Mouse (Mus musculus) ES-E14 (cell line): Measurements from ENCODE around the gene Celsr1. TPM values are rescaled to one million over a fixed set of nuclear protein-coding genes. Genes with fewer than 3 reads are reported as not detected.

Experiments used
- DNase-seq: peaks from one replicate; pipeline ENCODE4 v3.0.0-alpha.2; 2013; ENCODE audit warnings: low read depth, low spot score
- H3K27ac ChIP-seq: 2 replicates; pipeline ENCODE4 v1.5.1; 2012; ENCODE audit warnings: low read depth, mild to moderate bottlenecking, low read length, moderate library complexity, mixed read lengths; ENCODE audit not compliant: poor library complexity, insufficient read depth, severe bottlenecking
- H3K36me3 ChIP-seq: 2 replicates; pipeline ENCODE4 v1.6.1; 2012; ENCODE audit warnings: mild to moderate bottlenecking, low read length, moderate library complexity, mixed read lengths; ENCODE audit not compliant: control insufficient read depth, poor library complexity, insufficient read depth, severe bottlenecking
- H3K4me1 ChIP-seq, 2 experiments: fragments of 150-350 bp in 1 of 2; sonication (generic) in 1 of 2; 2 replicates each; pipeline ENCODE4 v1.6.1; 2012; ENCODE audit warnings: low read length in 2 of 2, mild to moderate bottlenecking in 1 of 2, mixed read lengths in 1 of 2; ENCODE audit not compliant: control insufficient read depth in 2 of 2, insufficient read depth in 2 of 2, poor library complexity in 1 of 2
- H3K4me3 ChIP-seq, 2 experiments: fragments of 150-350 bp in 1 of 2; sonication (generic) in 1 of 2; 2 replicates each; pipeline ENCODE4 v1.5.1; 2012; ENCODE audit warnings: low read length in 2 of 2, low read depth in 1 of 2, mild to moderate bottlenecking in 1 of 2, mixed read lengths in 1 of 2; ENCODE audit not compliant: insufficient read depth in 1 of 2, poor library complexity in 1 of 2, severe bottlenecking in 1 of 2
- H3K9ac ChIP-seq: 2 replicates; pipeline ENCODE4 v1.6.1; 2012; ENCODE audit warnings: low read depth, mild to moderate bottlenecking, low read length, mixed read lengths; ENCODE audit not compliant: poor library complexity, insufficient read depth, severe bottlenecking
- H3K9me3 ChIP-seq: fragments of 150-350 bp; sonication (generic); 2 replicates; pipeline ENCODE4 v1.6.1; 2012; ENCODE audit warnings: low read depth, mild to moderate bottlenecking, low read length; ENCODE audit not compliant: control insufficient read depth, insufficient read depth
- CHD2 ChIP-seq: IDR thresholded peaks from 2 replicates; pipeline ENCODE4 v1.6.1; 2014; ENCODE audit warnings: mild to moderate bottlenecking, low read depth, low read length, inconsistent platforms
- HCFC1 ChIP-seq: IDR thresholded peaks from 2 replicates; pipeline ENCODE4 v1.6.1; 2012; ENCODE audit warnings: low read length, inconsistent platforms, borderline replicate concordance; ENCODE audit not compliant: insufficient read depth
- MAFK ChIP-seq: IDR thresholded peaks from 2 replicates; pipeline ENCODE4 v1.6.1; 2014; ENCODE audit warnings: mild to moderate bottlenecking, low read depth, low read length, inconsistent platforms; ENCODE audit not compliant: insufficient read depth
- ZC3H11A ChIP-seq: IDR thresholded peaks from 2 replicates; pipeline ENCODE4 v1.6.1; 2012; ENCODE audit warnings: low read depth, mild to moderate bottlenecking, inconsistent platforms, low read length, borderline replicate concordance
- ZNF384 ChIP-seq: IDR thresholded peaks from 2 replicates; pipeline ENCODE4 v1.6.1; 2012; ENCODE audit warnings: low read depth, low read length, inconsistent platforms
- in situ Hi-C, 2 experiments: fragments of 600-800 bp; cut with MboI; formaldehyde crosslinking; loops; one replicate each; pipeline ENCODE4 v1.15.1; 2025; ENCODE audit warnings: low sequenced_read_pairs in 2 of 2, inconsistent platforms in 1 of 2; ENCODE audit not compliant: unreplicated experiment in 2 of 2
- total RNA-seq: library from RNA; depleted of rRNA; stranded (reverse); fragments of 300-350 nt; gene quantifications from 2 replicates; pipeline ENCODE4 v1.2.3, GENCODE M21; 2012; rRNA removed

Gene Celsr1
- total RNA-seq = 12.6 and 40.3 TPM in 2 replicates

DNA sequence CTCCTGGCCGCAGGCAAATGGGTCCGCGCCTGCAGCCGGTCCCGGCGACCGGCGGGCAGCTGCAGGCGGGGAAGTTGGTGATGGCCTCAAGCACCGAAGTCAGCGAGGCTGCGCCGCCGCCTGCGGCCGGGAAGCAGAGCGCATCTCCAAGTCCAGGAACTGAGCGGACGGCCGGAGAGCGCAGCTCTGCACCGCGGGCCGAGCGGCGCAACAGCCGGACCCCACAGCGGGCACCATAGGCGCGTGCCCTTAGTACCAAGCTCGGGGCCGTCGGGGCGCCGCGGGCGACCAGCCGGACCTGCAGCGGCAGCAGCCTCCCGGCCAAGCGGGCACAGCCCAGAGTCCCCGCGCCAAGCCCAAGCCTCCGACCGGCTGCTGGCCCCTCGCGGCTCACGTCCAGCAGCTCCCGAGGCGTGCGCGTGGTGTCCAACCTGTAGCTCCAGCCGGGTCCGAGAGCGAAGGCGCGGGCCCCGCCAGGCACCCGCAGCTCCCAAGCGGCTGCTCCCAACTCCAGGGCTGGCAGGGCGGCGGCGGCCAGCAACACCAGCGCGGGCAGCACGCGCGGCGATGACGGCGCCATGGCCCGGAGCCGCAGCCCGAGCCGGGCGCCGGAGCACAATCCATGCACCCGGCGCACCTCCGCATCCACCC, at the start of gene Celsr1:
Gene Celsr1 (minus strand): TSS at position 587 of the 651 bp plus-strand sequence.
- TF ChIP-seq MAFK = no peak
- TF ChIP-seq ZNF384 = no peak
- TF ChIP-seq ZC3H11A = no peak
- no peak for TF ChIP-seq CHD2
- no peak for TF ChIP-seq HCFC1
- Histone ChIP-seq H3K36me3 (peaks cover 7% of the 10 kb centered on the region; the same call in 1 of the 2 replicates), H3K9ac (peak within 1 kb of the TSS; percentile 82), H3K9me3 (no peaks in the 10 kb centered on the region), H3K27ac (no peak within 1 kb of the TSS; the same call in 1 of the 2 replicates), H3K4me3 (peak within 1 kb of the TSS; percentile 83 to 92), H3K4me1 (peaks cover 0 to 22% of the 10 kb centered on the region in 2 experiments; a peak in 1 of 4 replicates)
- no peak for DNase-seq
- in situ Hi-C loops = loop anchor here in 1 of 2 experiments (10.0 kb wide), 1 partner anchor 119 kb away; no protein-coding TSS in a partner anchor

DNA sequence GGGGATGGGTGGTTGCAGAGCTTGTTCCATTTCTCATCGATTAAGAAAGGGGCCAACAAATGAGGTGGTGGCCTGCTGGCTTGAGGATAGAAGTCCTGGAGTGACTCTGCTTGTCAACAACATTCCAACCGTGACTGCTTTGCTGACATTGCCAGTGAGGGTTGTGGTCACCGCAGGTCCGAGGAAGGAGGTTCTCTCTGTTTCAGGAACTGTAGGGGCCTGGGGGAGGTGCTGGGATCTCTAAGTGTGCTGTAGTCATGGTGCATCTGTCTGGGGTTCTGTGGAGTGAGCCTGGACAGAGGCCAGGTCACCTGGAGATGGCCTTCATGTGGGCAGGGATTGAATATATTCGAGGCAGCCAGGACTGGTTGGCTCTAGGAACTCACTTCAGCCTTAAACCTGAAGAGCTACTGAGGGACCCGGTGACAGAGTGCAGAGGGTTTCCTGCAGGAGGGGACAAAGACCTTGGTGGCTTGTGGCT, 49.7 kb upstream of the Celsr1 start:
- in situ Hi-C loops = no loop called here
- TF ChIP-seq ZNF384 = no peak
- TF ChIP-seq ZC3H11A = no peak
- Histone ChIP-seq H3K27ac (no peak overlapping the region), H3K9me3 (no peaks in the 10 kb centered on the region), H3K4me1 (peaks cover 2 to 12% of the 10 kb centered on the region in 2 experiments; a peak in 2 of 4 replicates), H3K9ac (no peak overlapping the region), H3K4me3 (no peak overlapping the region), H3K36me3 (no peaks in the 10 kb centered on the region)
- DNase-seq = no peak

DNA sequence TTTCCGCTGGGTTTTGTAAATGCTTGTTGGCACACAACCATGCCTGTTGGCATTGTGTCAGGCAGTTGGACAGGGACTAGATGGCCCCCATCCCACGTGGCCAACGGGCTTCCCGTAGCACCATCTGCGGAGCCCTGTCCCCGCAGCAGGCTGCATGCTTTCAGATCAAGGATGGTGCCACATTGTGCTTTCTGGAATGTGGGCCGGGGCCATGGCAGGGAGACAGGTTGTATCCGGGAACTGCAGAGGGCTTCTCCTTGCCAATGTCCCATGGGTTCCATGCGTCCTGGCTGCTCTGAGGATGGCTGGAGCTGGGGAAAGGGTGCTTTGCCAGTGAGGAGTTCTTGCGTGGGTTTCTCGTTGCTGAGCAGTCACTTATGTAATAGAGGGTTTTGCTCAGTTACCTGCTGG, 49.0 kb upstream of the Celsr1 start:
- Histone ChIP-seq H3K9me3 (no peaks in the 10 kb centered on the region), H3K9ac (no peak overlapping the region), H3K36me3 (no peaks in the 10 kb centered on the region), H3K4me1 (peaks cover 2 to 12% of the 10 kb centered on the region in 2 experiments; a peak in 2 of 4 replicates), H3K4me3 (no peak overlapping the region), H3K27ac (no peak overlapping the region; the same call in 1 of the 2 replicates)
- in situ Hi-C loops = no loop called here
- no peak for TF ChIP-seq ZC3H11A
- TF ChIP-seq HCFC1 = no peak
- no peak for TF ChIP-seq MAFK
- TF ChIP-seq CHD2 = no peak
- no peak for TF ChIP-seq ZNF384
- no peak for DNase-seq

DNA sequence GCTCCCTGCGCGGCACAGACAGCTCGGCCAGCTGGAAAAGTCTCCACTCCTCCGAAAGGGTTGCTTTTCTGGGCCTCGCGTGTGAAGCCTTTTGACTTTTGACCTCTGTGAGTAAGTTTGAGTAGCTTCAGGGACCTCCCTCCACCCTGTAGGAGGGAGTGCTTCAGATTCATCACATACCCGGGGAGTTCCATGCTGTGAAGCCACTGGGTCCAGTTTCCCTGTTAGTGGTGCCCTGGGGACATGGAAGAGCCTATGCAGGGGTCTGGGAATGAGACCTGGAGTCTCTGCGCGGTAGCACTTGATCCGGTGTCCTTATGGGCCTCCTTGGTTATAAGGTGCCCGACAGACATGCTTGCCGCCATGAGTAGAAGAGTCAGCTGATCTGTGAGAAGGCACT, 48.1 kb upstream of the Celsr1 start:
- H3K4me1 ChIP-seq = peaks cover 2 to 10% of the 10 kb centered on the region in 2 experiments; a peak in 2 of 4 replicates
- in situ Hi-C loops = no loop called here
- no peaks in the 10 kb centered on the region for H3K9me3 ChIP-seq
- no peak overlapping the region for H3K4me3 ChIP-seq
- no peak overlapping the region for H3K9ac ChIP-seq
- no peak for DNase-seq
- no peak overlapping the region for H3K27ac ChIP-seq
- no peaks in the 10 kb centered on the region for H3K36me3 ChIP-seq
- TF ChIP-seq ZNF384 (no peak), MAFK (no peak), HCFC1 (no peak), CHD2 (no peak), ZC3H11A (no peak)

DNA sequence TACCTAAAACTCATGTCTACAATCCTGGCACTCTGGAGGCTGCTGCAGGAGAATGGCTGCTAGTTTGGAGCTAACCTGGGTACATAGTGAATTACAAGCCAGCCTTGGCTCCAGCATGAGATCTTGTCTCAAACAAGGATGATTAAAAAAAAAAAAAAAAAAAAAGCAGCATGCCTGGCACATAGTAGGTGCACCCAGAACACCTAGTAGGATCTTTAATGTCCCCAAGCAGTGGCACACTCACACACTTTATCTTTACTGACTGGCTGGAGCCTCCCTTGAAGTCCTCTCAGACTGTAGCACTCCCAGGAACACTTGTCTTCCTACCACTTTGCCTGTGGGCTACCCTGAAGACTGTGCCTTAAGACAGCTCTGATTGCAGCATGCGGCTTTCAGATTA, 46.8 kb upstream of the Celsr1 start:
- H3K9me3 ChIP-seq = no peaks in the 10 kb centered on the region
- H3K36me3 ChIP-seq = no peaks in the 10 kb centered on the region
- DNase-seq = no peak
- H3K4me3 ChIP-seq = no peak overlapping the region
- in situ Hi-C loops = no loop called here
- no peak overlapping the region for H3K27ac ChIP-seq
- no peak for TF ChIP-seq ZC3H11A
- no peak for TF ChIP-seq CHD2
- no peak for TF ChIP-seq ZNF384
- no peak for TF ChIP-seq MAFK
- TF ChIP-seq HCFC1 = no peak
- no peak overlapping the region for H3K9ac ChIP-seq
- peaks cover 2 to 8% of the 10 kb centered on the region in 2 experiments; a peak in 2 of 4 replicates for H3K4me1 ChIP-seq
